Mouse (Mus musculus): ENCODE results near the gene Zfp292. TPM values are rescaled to one million over a fixed set of nuclear protein-coding genes. Genes with fewer than 3 reads are reported as not detected.
A peak's percentile ranks its signal among the peaks of the same experiment; 100 is the strongest.
"Not testable (repeated sequence)": the region's sequence is repeated elsewhere in the genome, so short reads cannot be mapped to it uniquely, and the experiment has no call there.

Gene Zfp292
- 14.9 and 16.8 TPM in 2 replicates for polyA plus RNA-seq (2015; fragmentation: Nextera tagmentation; extraction: Ambion mirVana)

DNA sequence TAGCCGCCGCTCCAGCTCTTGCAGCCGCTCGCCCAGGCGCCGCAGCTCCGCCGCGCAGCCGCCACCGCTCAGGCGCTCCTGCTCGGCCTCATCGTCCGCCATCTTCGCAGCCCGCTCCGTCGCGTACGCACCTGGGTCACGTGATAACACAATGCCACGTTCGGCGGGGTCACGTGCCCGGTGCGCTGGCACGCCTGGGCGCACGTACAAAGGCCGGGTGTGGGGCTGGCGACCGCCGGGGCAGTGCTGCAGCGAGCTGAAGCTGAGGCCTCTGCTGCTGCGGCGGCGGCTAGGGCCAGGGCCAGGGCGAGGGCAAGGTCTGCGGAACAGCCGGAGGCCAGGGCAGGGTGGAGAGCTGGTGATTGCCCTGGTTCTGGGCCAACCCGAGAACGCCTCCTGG, at the start of gene Zfp292:
Gene Zfp292 (minus strand): TSS at position 143 of the 400 bp plus-strand sequence.
- Histone ChIP-seq H3K4me2 (replicated peaks) (peak within 1 kb of the TSS; percentile 82), H3K4me3 (replicated peaks) (peak within 1 kb of the TSS; percentile 92), H3K4me1 (replicated peaks) (peaks cover 5% of the 10 kb centered on the region), H3K9me3 (no peaks in the 10 kb centered on the region), H3K9ac (peak within 1 kb of the TSS; percentile 98), H3K27ac (peak within 1 kb of the TSS; percentile 99), H3K36me3 (no peaks in the 10 kb centered on the region), H3K27me3 (replicated peaks) (no peaks in the 10 kb centered on the region)
- ATAC-seq, result peak; percentile 90
- WGBS, result under 1% methylated on average over 44 of the region's 44 CpGs

DNA sequence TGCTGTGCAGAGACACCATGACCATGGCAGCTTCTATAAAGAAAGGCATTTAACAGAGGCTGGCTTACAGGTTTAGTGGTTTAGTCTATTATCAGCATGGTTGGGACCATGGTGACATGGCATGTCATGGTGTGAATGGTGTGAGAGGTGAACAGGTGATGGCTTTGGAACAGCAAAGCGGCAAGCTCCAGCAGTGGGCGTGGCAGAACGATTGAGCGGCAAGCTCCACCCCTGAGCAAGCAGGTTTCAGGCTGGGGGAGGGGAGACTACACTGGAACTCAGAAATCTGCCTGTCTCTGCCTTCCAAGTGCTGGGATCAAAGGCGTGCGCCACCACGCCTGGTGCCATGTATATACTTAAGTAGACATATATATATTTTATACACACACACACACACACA, 45.6 kb upstream of the Zfp292 start:
- not testable (repeated sequence) for H3K4me2 ChIP-seq (replicated peaks); H3K4me1 ChIP-seq (replicated peaks); ATAC-seq; H3K9me3 ChIP-seq; H3K4me3 ChIP-seq (replicated peaks); H3K27ac ChIP-seq; H3K27me3 ChIP-seq (replicated peaks); H3K36me3 ChIP-seq; H3K9ac ChIP-seq
- 80% methylated on average over 7 of the region's 7 CpGs for WGBS

DNA sequence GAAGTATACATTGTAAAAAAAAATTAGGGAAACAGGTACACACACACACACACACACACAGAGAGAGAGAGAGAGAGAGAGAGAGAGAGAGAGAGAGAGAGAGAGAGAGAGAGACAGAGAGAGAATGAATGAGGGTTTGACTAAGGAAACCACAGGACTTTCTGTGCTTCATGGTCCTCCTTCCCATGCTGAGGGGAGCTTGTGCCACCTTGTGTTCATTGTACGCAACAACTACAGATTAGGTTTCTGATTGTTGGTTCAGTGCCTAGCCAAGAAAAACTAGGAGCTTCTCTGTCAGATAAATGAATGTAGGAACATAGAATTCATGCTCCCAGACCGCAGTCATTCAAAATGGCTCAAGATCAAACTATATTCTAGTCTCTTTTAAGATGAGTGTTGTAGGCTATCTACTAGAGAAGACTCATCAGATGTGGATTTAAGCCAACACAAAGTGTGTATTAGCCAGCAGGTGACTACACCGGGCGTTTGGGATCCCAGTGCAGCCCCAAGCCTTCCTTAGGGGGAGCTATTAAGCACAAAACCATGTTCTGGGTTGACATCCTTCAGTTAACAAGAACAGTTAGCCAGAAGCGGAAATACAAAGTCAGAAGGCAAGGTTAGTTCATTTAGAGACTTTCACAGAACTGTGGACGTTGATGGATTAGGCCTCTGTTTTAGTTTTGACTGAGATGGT, 39.6 kb upstream of the Zfp292 start:
- Histone ChIP-seq H3K27me3 (replicated peaks) (no peaks in the 10 kb centered on the region), H3K9ac (no peak overlapping the region), H3K27ac (no peak overlapping the region), H3K4me3 (replicated peaks) (no peak overlapping the region), H3K36me3 (no peaks in the 10 kb centered on the region), H3K4me2 (replicated peaks) (no peak overlapping the region), H3K9me3 (no peaks in the 10 kb centered on the region), H3K4me1 (replicated peaks) (no peaks in the 10 kb centered on the region)
- WGBS, result 68% methylated on average over 6 of the region's 6 CpGs
- ATAC-seq, result no peak

DNA sequence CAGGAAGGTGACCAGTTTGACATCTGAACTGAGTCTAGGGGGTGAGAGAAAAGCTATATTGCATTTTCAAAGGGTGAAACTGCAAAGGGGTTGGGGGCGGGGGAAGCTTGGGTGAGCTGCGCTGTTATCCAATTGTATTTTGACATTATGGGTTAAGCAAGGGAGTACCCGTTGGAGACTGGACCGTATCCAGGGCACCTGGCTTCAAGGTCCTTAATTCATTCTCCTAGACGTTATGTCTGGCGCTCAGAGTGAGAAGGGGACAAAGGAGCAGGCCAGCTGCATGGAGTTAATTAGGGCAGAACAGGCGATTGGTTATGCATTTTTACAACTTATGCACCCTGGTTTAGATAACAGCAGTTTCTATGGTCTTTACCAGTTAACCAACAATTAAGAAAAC, 34.6 kb upstream of the Zfp292 start:
- Histone ChIP-seq H3K9me3 (no peaks in the 10 kb centered on the region), H3K9ac (no peak overlapping the region), H3K27ac (no peak overlapping the region), H3K27me3 (replicated peaks) (no peaks in the 10 kb centered on the region), H3K36me3 (no peaks in the 10 kb centered on the region), H3K4me1 (replicated peaks) (no peaks in the 10 kb centered on the region), H3K4me3 (replicated peaks) (no peak overlapping the region), H3K4me2 (replicated peaks) (no peak overlapping the region)
- ATAC-seq, result no peak
- 60% methylated on average over 7 of the region's 7 CpGs for WGBS

DNA sequence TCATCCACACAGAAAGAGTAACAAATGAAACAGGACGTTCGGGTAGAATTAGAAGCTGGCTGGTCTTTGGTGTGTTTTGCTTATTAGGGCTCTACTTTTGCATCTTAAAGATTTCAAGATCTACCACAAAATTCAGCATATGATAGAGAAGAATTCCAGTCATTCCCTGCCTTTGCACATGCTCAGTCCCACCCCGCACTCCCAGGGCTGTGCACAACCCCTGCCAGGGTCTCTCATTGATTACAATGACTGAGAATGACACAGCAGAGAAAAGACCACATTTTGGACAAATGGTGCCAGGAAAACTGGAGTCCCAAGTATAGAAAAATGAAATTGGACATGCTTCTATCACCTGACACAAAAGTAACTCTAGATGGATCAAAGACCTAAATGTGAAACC, 29.4 kb upstream of the Zfp292 start:
- no peak overlapping the region for H3K27ac ChIP-seq
- no peak overlapping the region for H3K9ac ChIP-seq
- ATAC-seq, result no peak
- H3K9me3 ChIP-seq, result no peaks in the 10 kb centered on the region
- H3K4me1 ChIP-seq (replicated peaks), result no peaks in the 10 kb centered on the region
- no peaks in the 10 kb centered on the region for H3K27me3 ChIP-seq (replicated peaks)
- WGBS, result 76% methylated on average over 3 of the region's 3 CpGs
- H3K4me3 ChIP-seq (replicated peaks), result no peak overlapping the region
- H3K36me3 ChIP-seq, result no peaks in the 10 kb centered on the region
- no peak overlapping the region for H3K4me2 ChIP-seq (replicated peaks)

DNA sequence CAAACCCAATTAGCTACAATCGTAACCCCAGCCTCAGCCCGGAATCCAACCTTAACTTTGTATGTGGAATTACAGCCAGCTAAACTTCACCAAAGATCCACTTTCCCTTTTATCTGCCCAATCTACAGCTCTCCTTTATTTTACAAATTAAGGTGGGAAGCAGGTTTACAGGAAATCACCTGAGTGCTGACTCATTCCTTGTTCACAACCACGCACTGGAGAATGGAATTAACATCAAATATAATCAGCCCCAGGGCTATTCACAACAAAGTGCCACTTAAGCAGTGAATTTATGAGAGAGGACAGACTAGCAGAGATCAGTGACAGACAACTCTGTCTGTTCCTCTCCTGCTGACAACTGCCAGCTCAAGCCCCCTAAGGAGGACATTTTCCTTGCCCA, 28.6 kb upstream of the Zfp292 start:
- no peak overlapping the region for H3K9ac ChIP-seq
- H3K36me3 ChIP-seq, result no peaks in the 10 kb centered on the region
- H3K27ac ChIP-seq, result no peak overlapping the region
- no peaks in the 10 kb centered on the region for H3K27me3 ChIP-seq (replicated peaks)
- no peaks in the 10 kb centered on the region for H3K4me1 ChIP-seq (replicated peaks)
- H3K4me3 ChIP-seq (replicated peaks), result no peak overlapping the region
- ATAC-seq, result no peak
- H3K4me2 ChIP-seq (replicated peaks), result no peak overlapping the region
- no peaks in the 10 kb centered on the region for H3K9me3 ChIP-seq
- WGBS, result 65% methylated on average over 3 of the region's 3 CpGs

DNA sequence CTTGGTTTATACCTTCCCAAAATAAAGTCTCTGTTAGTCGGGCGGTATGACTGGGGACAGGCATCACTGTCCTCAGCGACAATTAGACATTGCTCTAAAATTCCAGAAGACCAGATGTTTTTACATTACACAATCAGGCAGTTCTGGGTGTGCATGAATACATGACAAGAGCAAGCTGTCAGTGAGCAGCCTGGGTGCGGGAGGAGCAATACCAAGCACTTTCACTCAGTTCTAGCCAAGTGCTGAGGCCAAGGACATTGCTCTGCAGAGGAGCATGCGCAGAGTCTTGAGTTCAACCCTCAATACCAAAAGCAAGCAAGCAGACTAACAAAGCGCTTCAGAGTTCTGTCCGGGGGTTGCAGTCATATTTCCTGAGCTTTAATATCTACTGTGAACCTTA, 25.4 kb upstream of the Zfp292 start:
- Histone ChIP-seq H3K9ac (no peak overlapping the region), H3K36me3 (no peaks in the 10 kb centered on the region), H3K4me2 (replicated peaks) (no peak overlapping the region), H3K4me1 (replicated peaks) (no peaks in the 10 kb centered on the region), H3K9me3 (no peaks in the 10 kb centered on the region), H3K27me3 (replicated peaks) (no peaks in the 10 kb centered on the region), H3K27ac (no peak overlapping the region), H3K4me3 (replicated peaks) (no peak overlapping the region)
- ATAC-seq, result peak; percentile 70
- 58% methylated on average over 7 of the region's 7 CpGs for WGBS

DNA sequence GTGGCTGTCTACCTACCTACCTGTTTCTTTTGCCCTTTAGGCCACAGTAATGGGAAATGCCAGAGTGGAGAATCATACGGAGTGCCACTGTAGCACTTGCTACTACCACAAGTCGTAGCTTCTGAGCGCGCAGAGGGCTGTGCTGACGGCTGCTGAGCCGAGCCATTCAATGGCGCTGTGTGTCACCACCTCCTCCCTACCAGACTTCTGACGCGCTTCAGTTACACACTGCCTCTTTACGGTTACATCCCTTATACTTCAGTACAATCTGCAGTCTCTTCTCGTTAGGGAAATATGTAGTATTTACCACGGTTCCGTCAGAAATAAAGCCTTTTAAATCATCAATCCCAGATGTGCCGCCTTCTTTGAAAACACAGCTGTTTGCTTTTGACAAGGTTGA, 24.3 kb upstream of the Zfp292 start:
- Histone ChIP-seq H3K9ac (no peak overlapping the region), H3K36me3 (no peaks in the 10 kb centered on the region), H3K27me3 (replicated peaks) (no peaks in the 10 kb centered on the region), H3K27ac (peak overlapping the region; percentile 27; the same call in 1 of the 2 replicates), H3K9me3 (no peaks in the 10 kb centered on the region), H3K4me1 (replicated peaks) (no peaks in the 10 kb centered on the region), H3K4me3 (replicated peaks) (no peak overlapping the region), H3K4me2 (replicated peaks) (peak overlapping the region; percentile 24; the same call in 1 of the 2 replicates)
- peak; percentile 40; the same call in 1 of the 2 replicates for ATAC-seq
- WGBS, result 40% methylated on average over 14 of the region's 14 CpGs

DNA sequence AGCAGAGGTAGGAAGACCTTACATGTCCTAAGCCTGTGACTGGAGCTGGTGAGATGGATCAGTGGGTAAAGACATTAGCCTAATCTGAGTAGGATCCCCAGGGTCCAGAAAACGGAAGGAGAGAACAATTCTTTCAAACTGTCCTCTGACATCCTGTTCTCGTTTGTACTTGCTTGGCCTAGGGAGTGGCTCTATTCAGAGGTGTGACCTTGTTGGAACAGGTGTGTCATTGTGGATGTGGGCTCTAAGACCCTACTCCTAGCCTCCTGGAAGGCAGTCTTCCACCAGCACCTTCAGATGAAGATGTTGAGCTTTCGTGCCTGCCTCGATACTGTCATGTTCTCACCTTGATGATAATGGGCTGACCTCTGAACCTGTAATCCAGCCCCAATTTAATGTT, 23.4 kb upstream of the Zfp292 start:
- no peak for ATAC-seq
- no peaks in the 10 kb centered on the region for H3K27me3 ChIP-seq (replicated peaks)
- H3K9me3 ChIP-seq, result no peaks in the 10 kb centered on the region
- H3K4me3 ChIP-seq (replicated peaks), result no peak overlapping the region
- no peak overlapping the region for H3K4me2 ChIP-seq (replicated peaks)
- no peaks in the 10 kb centered on the region for H3K36me3 ChIP-seq
- 80% methylated on average over 4 of the region's 4 CpGs for WGBS
- no peak overlapping the region for H3K9ac ChIP-seq
- no peak overlapping the region for H3K27ac ChIP-seq
- no peaks in the 10 kb centered on the region for H3K4me1 ChIP-seq (replicated peaks)

DNA sequence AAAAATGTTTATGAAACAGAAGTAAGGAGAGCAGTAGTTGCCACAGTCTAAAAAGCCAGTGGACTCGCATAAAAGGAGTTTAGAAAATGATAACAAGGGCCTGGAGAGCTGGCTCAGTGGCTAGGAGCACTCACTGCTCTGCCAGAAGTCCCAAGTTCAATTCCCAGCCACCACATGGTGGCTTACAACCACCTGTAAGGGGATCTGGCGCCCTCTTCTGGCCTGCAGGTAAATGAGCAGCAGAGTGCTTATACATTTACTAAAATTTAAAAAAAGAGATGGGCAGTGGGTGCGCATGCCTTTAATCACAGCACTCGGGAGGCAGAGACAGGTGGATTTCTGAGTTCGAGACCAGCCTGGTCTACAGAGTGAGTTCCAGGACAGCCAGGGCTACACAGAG, 22.6 kb upstream of the Zfp292 start:
- Histone ChIP-seq H3K9me3 (no peaks in the 10 kb centered on the region), H3K4me2 (replicated peaks) (no peak overlapping the region), H3K27ac (no peak overlapping the region), H3K36me3 (no peaks in the 10 kb centered on the region), H3K9ac (no peak overlapping the region), H3K27me3 (replicated peaks) (no peaks in the 10 kb centered on the region), H3K4me3 (replicated peaks) (no peak overlapping the region), H3K4me1 (replicated peaks) (no peaks in the 10 kb centered on the region)
- WGBS, result 71% methylated on average over 5 of the region's 5 CpGs
- ATAC-seq, result no peak

DNA sequence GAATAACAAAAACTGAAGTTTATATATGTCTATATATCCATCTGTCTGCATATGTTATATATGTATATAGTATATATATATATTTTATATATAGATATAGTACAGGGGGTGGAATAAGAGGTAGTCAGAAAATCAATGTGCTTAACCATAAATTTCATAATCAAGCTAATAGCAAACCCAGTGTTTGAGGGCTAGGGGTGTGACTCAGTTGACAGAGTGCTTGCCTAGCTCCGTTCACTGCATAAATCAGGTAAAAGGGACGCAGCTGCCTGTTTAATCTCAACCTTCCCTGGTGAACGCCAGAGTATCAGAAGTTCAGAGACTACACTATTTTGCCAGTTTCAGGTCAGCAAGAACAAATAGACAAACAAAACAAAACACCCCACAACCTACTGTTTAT, 18.8 kb upstream of the Zfp292 start:
- H3K4me2 ChIP-seq (replicated peaks); H3K27me3 ChIP-seq (replicated peaks); H3K9me3 ChIP-seq; ATAC-seq; H3K4me3 ChIP-seq (replicated peaks); H3K36me3 ChIP-seq; H3K4me1 ChIP-seq (replicated peaks); H3K27ac ChIP-seq; H3K9ac ChIP-seq: not testable (repeated sequence)
- WGBS, result 26% methylated on average over 3 of the region's 3 CpGs

DNA sequence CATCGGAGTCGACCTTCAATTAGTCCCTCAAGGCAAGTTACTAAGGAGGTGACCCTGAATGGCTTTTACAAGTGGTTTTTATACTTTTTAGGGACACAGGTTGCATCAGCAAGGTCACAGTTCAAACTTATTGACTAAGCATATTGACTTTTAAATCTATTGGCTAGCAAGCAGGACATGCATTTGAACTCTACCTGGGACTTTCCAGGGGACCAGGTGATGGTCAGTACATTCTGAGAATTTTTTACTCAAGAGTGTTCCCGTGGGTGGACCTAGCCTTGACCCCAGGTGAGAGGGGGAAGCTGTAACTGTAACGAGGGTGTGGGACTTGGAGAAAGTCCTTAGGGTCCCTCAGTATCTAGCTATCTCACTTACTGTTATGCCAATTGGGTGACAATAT, 18.4 kb upstream of the Zfp292 start:
- Histone ChIP-seq H3K4me3 (replicated peaks) (no peak overlapping the region), H3K27ac (no peak overlapping the region), H3K9me3 (no peaks in the 10 kb centered on the region), H3K4me1 (replicated peaks) (no peaks in the 10 kb centered on the region), H3K9ac (no peak overlapping the region), H3K27me3 (replicated peaks) (no peaks in the 10 kb centered on the region), H3K4me2 (replicated peaks) (no peak overlapping the region), H3K36me3 (no peaks in the 10 kb centered on the region)
- ATAC-seq, result no peak
- 65% methylated on average over 4 of the region's 4 CpGs for WGBS

DNA sequence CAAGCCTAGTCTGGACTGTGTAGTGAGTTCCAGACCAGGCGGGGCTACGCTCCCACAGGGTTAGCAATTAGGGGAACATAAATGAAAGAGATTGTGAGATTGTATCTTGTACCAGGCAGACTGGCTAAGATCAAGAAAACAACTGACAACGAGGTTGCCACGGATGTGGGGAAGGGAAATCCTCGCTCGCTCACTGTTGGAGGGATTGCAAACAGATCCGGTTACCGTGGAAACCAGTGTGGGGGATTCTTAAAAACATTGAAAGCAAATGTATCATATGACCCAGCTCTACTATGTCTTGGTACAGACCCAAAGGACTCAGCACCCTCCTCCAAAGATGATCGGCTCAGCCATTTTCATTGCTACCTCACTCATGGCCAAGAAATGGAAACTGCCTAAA, 17.4 kb upstream of the Zfp292 start:
- H3K36me3 ChIP-seq, result no peaks in the 10 kb centered on the region
- H3K4me1 ChIP-seq (replicated peaks), result no peaks in the 10 kb centered on the region
- no peaks in the 10 kb centered on the region for H3K27me3 ChIP-seq (replicated peaks)
- 43% methylated on average over 9 of the region's 9 CpGs for WGBS
- H3K4me2 ChIP-seq (replicated peaks), result no peak overlapping the region
- H3K4me3 ChIP-seq (replicated peaks), result no peak overlapping the region
- no peak overlapping the region for H3K27ac ChIP-seq
- ATAC-seq, result no peak
- no peaks in the 10 kb centered on the region for H3K9me3 ChIP-seq
- H3K9ac ChIP-seq, result no peak overlapping the region

All from intestine, embryonic 15.5 days (tissue).